Mouse (Mus musculus): ENCODE data around the gene Jkamp. TPM values are rescaled to one million over a fixed set of nuclear protein-coding genes. Genes with fewer than 3 reads are reported as not detected.
"Not testable (repeated sequence)": the region's sequence is repeated elsewhere in the genome, so short reads cannot be mapped to it uniquely, and the experiment has no call there.

Gene Jkamp
- total and polyA plus RNA-seq, 2 experiments from 2014 or later, result 89.7 to 109 TPM

- H3K4me2 ChIP-seq (ENCODE audit: low read depth, low read length, poor library complexity, severe bottlenecking), result no peak overlapping the region
- no peaks in the 10 kb centered on the region for H3K27me3 ChIP-seq (ENCODE audit: insufficient read depth, low read length)
- WGBS, result 3% methylated on average over 2 of the region's 2 CpGs
- 0 out of 2 replicates have a peak, but pooled peaks cover 4% of the 10 kb centered on the region for H3K9me3 ChIP-seq (ENCODE audit: low read length)
- no peaks in the 10 kb centered on the region for H3K36me3 ChIP-seq (ENCODE audit: insufficient read depth, low read length)
- H3K4me1 ChIP-seq (ENCODE audit: insufficient read depth, low read length), result no peaks in the 10 kb centered on the region
- peak; percentile 57 for DNase-seq (ENCODE audit: low spot score)
- TF ChIP-seq CTCF (IDR thresholded peaks at IDR 0.05), result peak; percentile 85
- no peak overlapping the region for H3K9ac ChIP-seq (replicated peaks; ENCODE audit: low read length, poor library complexity, severe bottlenecking)
- no peak for ATAC-seq (ENCODE audit: low FRiP score)
- no peak overlapping the region for H3K4me3 ChIP-seq (ENCODE audit: low read depth, low read length)
- H3K27ac ChIP-seq (ENCODE audit: low read depth, low read length), result no peak overlapping the region
Measured at GRCm38 (mm10) chr12:72047513-72047912, 37.9 kb upstream of the Jkamp start.

- not testable (repeated sequence) for H3K4me3 ChIP-seq (ENCODE audit: low read depth, low read length); H3K9ac ChIP-seq (replicated peaks; ENCODE audit: low read length, poor library complexity, severe bottlenecking); H3K36me3 ChIP-seq (ENCODE audit: insufficient read depth, low read length); H3K4me1 ChIP-seq (ENCODE audit: insufficient read depth, low read length); ATAC-seq (ENCODE audit: low FRiP score); H3K27me3 ChIP-seq (ENCODE audit: insufficient read depth, low read length); H3K4me2 ChIP-seq (ENCODE audit: low read depth, low read length, poor library complexity, severe bottlenecking); H3K9me3 ChIP-seq (ENCODE audit: low read length); DNase-seq (ENCODE audit: low spot score); H3K27ac ChIP-seq (ENCODE audit: low read depth, low read length)
- whole genome bisulfite sequencing, result 88% methylated on average over 5 of the region's 5 CpGs
Measured at GRCm38 (mm10) chr12:72050156-72050555, 35.2 kb upstream of the Jkamp start.

GRCm38 (mm10) chr12:72050821-72051220 is 34.6 kb upstream of the Jkamp start:
- no peaks in the 10 kb centered on the region for H3K27me3 ChIP-seq (ENCODE audit: insufficient read depth, low read length)
- no peak overlapping the region for H3K27ac ChIP-seq (ENCODE audit: low read depth, low read length)
- H3K4me2 ChIP-seq (ENCODE audit: low read depth, low read length, poor library complexity, severe bottlenecking), result no peak overlapping the region
- 89% methylated on average over 4 of the region's 4 CpGs for WGBS
- no peak overlapping the region for H3K9ac ChIP-seq (replicated peaks; ENCODE audit: low read length, poor library complexity, severe bottlenecking)
- H3K4me1 ChIP-seq (ENCODE audit: insufficient read depth, low read length), result no peaks in the 10 kb centered on the region
- H3K4me3 ChIP-seq (ENCODE audit: low read depth, low read length), result no peak overlapping the region
- ATAC-seq (ENCODE audit: low FRiP score) (no peak), DNase-seq (ENCODE audit: low spot score) (no peak)
- no peak for TF ChIP-seq CTCF (IDR thresholded peaks at IDR 0.05)
- no peaks in the 10 kb centered on the region for H3K36me3 ChIP-seq (ENCODE audit: insufficient read depth, low read length)
- 0 out of 2 replicates have a peak, but pooled peaks cover 4% of the 10 kb centered on the region for H3K9me3 ChIP-seq (ENCODE audit: low read length)

- Histone ChIP-seq H3K27ac (ENCODE audit: low read depth, low read length) (no peak overlapping the region), H3K9ac (replicated peaks; ENCODE audit: low read length, poor library complexity, severe bottlenecking) (no peak overlapping the region), H3K4me1 (ENCODE audit: insufficient read depth, low read length) (no peaks in the 10 kb centered on the region), H3K4me3 (ENCODE audit: low read depth, low read length) (no peak overlapping the region), H3K4me2 (ENCODE audit: low read depth, low read length, poor library complexity, severe bottlenecking) (no peak overlapping the region), H3K9me3 (ENCODE audit: low read length) (0 out of 2 replicates have a peak, but pooled peaks cover 4% of the 10 kb centered on the region), H3K36me3 (ENCODE audit: insufficient read depth, low read length) (no peaks in the 10 kb centered on the region), H3K27me3 (ENCODE audit: insufficient read depth, low read length) (no peaks in the 10 kb centered on the region)
- 85% methylated on average over 6 of the region's 6 CpGs for WGBS
- TF ChIP-seq CTCF (IDR thresholded peaks at IDR 0.05), result no peak
- DNase-seq (ENCODE audit: low spot score), result no peak
- no peak for ATAC-seq (ENCODE audit: low FRiP score)
Measured at GRCm38 (mm10) chr12:72052571-72052970, 32.8 kb upstream of the Jkamp start.

- TF ChIP-seq CTCF (IDR thresholded peaks at IDR 0.05), result peak; percentile 67
- H3K4me3 ChIP-seq (ENCODE audit: low read depth, low read length), result no peak overlapping the region
- H3K27me3 ChIP-seq (ENCODE audit: insufficient read depth, low read length), result no peaks in the 10 kb centered on the region
- H3K4me1 ChIP-seq (ENCODE audit: insufficient read depth, low read length), result no peaks in the 10 kb centered on the region
- no peak overlapping the region for H3K4me2 ChIP-seq (ENCODE audit: low read depth, low read length, poor library complexity, severe bottlenecking)
- H3K27ac ChIP-seq (ENCODE audit: low read depth, low read length), result no peak overlapping the region
- DNase-seq (ENCODE audit: low spot score) (peak; percentile 39), ATAC-seq (ENCODE audit: low FRiP score) (no peak)
- H3K9me3 ChIP-seq (ENCODE audit: low read length), result 0 out of 2 replicates have a peak, but pooled peaks cover 4% of the 10 kb centered on the region
- WGBS, result 39% methylated on average over 6 of the region's 6 CpGs
- H3K9ac ChIP-seq (replicated peaks; ENCODE audit: low read length, poor library complexity, severe bottlenecking), result no peak overlapping the region
- H3K36me3 ChIP-seq (ENCODE audit: insufficient read depth, low read length), result no peaks in the 10 kb centered on the region
Measured at GRCm38 (mm10) chr12:72053303-72053702, 32.1 kb upstream of the Jkamp start.

- 17% methylated on average over 6 of the region's 6 CpGs for WGBS
- Histone ChIP-seq H3K27me3 (ENCODE audit: insufficient read depth, low read length) (no peaks in the 10 kb centered on the region), H3K4me2 (ENCODE audit: low read depth, low read length, poor library complexity, severe bottlenecking) (no peak overlapping the region), H3K4me3 (ENCODE audit: low read depth, low read length) (no peak overlapping the region), H3K36me3 (ENCODE audit: insufficient read depth, low read length) (no peaks in the 10 kb centered on the region), H3K27ac (ENCODE audit: low read depth, low read length) (no peak overlapping the region), H3K9me3 (ENCODE audit: low read length) (0 out of 2 replicates have a peak, but pooled peaks cover 4% of the 10 kb centered on the region), H3K9ac (replicated peaks; ENCODE audit: low read length, poor library complexity, severe bottlenecking) (no peak overlapping the region), H3K4me1 (ENCODE audit: insufficient read depth, low read length) (no peaks in the 10 kb centered on the region)
- DNase-seq (ENCODE audit: low spot score) (no peak), ATAC-seq (ENCODE audit: low FRiP score) (no peak)
- no peak for TF ChIP-seq CTCF (IDR thresholded peaks at IDR 0.05)
Measured at GRCm38 (mm10) chr12:72053851-72054250, 31.5 kb upstream of the Jkamp start.

Measured in midbrain, postnatal 0 days (tissue).